Mouse (Mus musculus) c-Kit-positive CD71-positive TER-119-positive erythroid progenitor cells, embryonic 14.5 days (primary cell): ENCODE data around the gene Hspa12a.

Experiments
- DNase-seq: peaks from one replicate; pipeline ENCODE4 v3.0.0-alpha.2; 2013; ENCODE audit warnings: low spot score

The Hspa12a gene

GRCm38 (mm10) chr19:58942841-58943828 lies at the start of gene Hspa12a, which contains the start of gene Eno4:
TSS of gene Hspa12a (minus strand) at chr19:58943654.
TSS of gene Eno4 (plus strand) at chr19:58943425.
- peak; percentile 68 for DNase-seq

GRCm38 (mm10) chr19:58981571-58981970 lies 38.1 kb upstream of the Hspa12a start:
- no peak for DNase-seq

DNA sequence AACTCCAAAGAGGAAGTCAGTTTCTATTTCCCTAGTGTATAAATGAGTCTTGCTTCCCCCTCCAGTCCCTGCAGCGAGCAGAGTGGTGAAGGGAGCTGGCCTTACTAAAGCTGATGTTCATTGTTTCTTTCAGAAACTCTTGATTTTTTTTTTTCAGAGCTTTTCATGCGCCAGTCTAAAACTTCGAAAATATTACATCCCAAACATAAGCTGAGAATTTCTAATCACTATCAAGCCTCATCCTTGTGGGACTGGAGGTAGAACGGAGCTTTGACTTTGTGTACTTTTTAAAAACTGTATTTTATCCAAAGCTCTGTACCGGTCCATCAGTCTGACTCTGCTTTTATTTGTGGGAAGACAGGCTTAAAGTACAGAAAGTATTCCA lies 36.6 kb upstream of the Hspa12a start:
- no peak for DNase-seq

- no peak for DNase-seq
Measured at GRCm38 (mm10) chr19:58979436-58980055, 36.1 kb upstream of the Hspa12a start.

GRCm38 (mm10) chr19:58978401-58979171 lies 35.1 kb upstream of the Hspa12a start:
- peak; percentile 60 for DNase-seq

DNA sequence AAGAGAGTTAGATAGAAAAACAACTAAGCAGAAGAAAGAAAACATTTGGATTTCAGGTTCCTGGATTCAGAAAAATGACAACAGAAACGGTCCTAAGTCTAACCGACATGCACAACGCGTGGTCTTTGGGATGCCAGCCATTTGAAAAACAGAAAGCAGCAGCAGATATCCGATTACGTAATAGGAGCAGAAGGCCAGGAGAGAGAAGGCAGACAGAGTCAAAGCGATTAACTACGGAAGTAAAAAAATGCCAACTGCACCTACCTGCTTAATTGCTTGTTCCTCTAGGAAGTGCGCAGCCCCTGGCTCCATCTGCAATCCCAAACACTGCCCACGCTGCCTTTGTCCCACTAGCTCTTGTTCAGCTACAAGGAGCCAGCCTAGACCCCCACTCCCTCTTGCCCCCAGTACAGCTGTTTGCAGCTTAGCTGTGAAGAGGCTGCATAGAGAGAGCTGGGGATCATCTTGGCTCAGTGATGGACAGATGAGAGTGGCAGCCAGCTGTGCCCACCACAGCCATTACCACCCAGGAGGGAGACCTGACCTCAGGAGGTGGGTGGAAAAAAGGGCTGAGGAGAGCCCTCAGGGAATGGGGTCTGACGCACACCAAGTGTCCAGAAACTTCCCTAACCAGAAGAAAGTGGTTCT lies 31.9 kb upstream of the Hspa12a start:
- no peak for DNase-seq

DNA sequence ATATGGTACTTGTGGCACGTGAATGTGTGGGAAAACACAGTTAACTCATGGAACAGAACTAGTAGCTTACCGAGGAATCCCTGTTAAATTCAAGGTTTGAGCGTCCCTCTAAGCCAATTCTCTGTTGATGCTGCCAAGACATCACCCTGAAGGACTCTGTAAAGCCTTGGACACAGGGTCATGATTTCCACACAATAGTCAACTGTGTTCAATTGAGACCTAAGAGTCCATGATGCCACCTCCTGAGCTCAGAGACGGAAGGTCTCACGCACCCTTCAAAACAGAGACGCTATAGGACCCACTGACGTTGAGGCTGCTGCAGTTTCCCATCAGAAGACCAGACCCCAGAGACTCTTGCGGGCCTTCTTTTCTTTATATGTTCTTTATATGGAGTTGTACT lies 30.7 kb upstream of the Hspa12a start:
- DNase-seq = no peak

DNA sequence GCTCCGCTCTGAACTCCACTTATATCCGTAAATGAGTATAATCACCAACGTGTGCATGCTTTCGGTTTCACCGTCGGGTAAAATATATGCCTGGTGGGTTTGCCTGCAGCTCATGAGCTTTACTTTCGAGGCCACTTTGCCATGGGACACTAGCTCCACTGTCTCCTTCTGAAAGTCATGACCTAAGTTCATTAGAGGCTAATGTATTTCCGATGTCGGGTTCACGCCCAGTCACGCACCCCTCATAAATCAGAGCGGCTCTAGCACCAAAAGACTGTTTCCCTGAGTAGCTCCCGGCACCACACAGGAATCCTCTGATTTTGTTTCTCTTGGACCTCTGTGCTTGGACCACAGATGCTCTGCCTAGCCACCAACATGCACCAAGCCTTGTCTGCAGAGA lies 27.4 kb upstream of the Hspa12a start:
- DNase-seq = no peak

- no peak for DNase-seq
Measured at GRCm38 (mm10) chr19:58968731-58969506, 25.5 kb upstream of the Hspa12a start.

DNA sequence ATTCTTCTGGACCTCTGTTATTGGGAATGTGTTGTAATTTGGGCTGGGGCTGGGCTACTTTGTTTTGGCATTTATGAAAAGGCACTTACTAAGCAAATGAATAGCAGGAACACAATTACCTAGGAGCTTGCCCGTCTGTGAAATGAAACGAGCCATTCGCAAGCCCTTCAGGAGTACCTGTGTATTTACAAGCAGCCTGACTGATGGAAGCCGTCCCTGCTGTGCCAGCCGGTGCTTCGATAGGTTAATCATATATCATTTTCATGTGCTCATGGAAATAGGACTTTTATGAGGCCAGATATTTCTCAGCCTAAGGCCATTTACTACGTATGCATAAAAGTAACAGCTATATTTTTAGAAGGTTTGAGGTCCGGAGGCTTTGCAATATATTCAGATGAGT lies 19.6 kb upstream of the Hspa12a start:
- no peak for DNase-seq

GRCm38 (mm10) chr19:58954779-58955178 lies 11.3 kb upstream of the Hspa12a start:
- no peak for DNase-seq

- no peak for DNase-seq
Measured at GRCm38 (mm10) chr19:58952236-58952635, 8.8 kb upstream of the Hspa12a start.

- no peak for DNase-seq
Measured at GRCm38 (mm10) chr19:58951521-58951920, 8.1 kb upstream of the Hspa12a start.

DNA sequence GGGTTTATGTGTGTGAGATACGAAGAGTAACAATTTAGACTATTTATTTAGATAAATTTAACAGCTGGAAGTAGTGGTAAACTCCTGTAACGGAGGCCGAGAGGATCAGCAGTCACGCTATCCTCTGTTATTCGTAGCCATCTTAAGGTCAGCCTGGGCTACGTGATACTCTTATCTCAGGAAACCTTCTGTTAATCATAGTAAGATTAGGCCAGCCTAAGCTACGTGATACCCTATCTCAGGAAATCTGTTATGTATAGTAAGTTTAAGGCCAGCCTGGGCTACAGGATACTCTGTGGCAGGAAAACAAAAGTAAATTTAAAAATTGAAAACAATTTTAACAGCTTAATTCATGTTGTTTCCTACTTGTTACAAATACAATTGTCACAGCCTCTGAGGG lies 2.5 kb upstream of the Hspa12a start:
- no peak for DNase-seq

GRCm38 (mm10) chr19:58933062-58933461 lies 10.4 kb downstream of the Hspa12a start:
- no peak for DNase-seq

GRCm38 (mm10) chr19:58931081-58931800 lies 12.2 kb downstream of the Hspa12a start:
- DNase-seq = no peak

DNA sequence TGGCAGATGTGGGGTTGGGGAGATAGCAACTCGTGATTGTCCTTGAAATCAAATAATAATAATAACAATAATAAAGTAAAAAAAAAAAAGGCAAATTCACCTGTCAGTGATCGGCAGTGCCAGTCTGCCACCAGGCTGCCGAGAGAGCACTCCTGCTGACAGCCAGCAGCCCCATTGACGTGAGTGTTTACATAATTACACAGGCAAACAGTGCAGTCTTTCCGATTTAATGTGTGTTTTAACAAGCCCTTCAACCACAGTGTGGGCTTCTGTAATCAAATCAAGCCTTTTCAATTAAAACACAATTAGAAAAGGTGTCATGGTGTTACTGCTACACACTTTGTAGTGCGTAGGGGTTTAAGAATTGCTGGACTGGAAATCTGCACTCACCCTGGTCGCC lies 24.3 kb downstream of the Hspa12a start:
- DNase-seq = no peak

DNA sequence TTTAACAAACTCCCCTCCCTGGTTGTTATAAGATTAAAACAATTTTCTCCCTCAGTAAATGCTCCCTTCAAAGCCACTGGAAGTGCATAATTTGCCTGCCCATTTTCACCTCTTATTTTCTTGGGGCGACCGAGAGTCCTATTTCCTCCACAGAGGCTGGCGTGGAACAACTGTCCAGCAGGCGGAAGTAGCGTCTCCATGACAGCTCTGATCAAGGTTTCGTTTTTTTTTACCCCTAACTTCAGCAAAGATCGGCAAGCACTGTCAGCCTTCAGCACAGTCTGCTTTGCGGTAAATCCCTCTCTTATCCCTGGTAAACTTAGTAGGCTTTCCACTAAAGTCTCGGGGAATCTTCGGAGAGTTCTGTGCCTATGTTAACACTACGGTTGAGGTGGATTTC lies 24.9 kb downstream of the Hspa12a start:
- DNase-seq = no peak

GRCm38 (mm10) chr19:58913301-58913700 lies 30.2 kb downstream of the Hspa12a start:
- no peak for DNase-seq

GRCm38 (mm10) chr19:58911386-58911785 lies 32.1 kb downstream of the Hspa12a start:
- peak; percentile 6 for DNase-seq
